In genomic region chr6:121117971-121118755, GRCm38 (mm10) we compare ENCODE assay signal across 19 mouse cellular contexts. TPM values are rescaled to one million over a fixed set of nuclear protein-coding genes. Genes with fewer than 3 reads are reported as not detected.
DNase-seq lines count a peak whose midpoint lies in the region; ATAC-seq and TF ChIP-seq lines count a peak whose summit lies in the region.
"Had no signal": no experiment of that assay in that cellular context is flagged by ENCODE, and none has a peak within 500 bp of the region (broad histone marks: within the 10 kb centered on the region; RNA-seq: fewer than 3 reads in every experiment).

No protein-coding gene starts in this region.

- H3K36me3 ChIP-seq in heart, embryonic 13.5 days = no peaks in the 10 kb centered on the region
- H3K36me3 ChIP-seq in heart, embryonic 11.5 days (ENCODE audit: control insufficient read depth, insufficient read depth, low read length) = no peaks in the 10 kb centered on the region
- H3K36me3 ChIP-seq in kidney, postnatal 0 days (ENCODE audit: insufficient read depth, low read length) = no peaks in the 10 kb centered on the region
- H3K36me3 ChIP-seq in heart, embryonic 10.5 days = no peaks in the 10 kb centered on the region
- H3K36me3 ChIP-seq: embryonic facial prominence, embryonic 13.5 days had no signal

- H3K27ac ChIP-seq in heart, embryonic 13.5 days (replicated peaks) = 0 out of 2 replicates have a peak overlapping the region, but pooled peaks have one; percentile 20
- no peak overlapping the region for H3K27ac ChIP-seq in heart, embryonic 11.5 days (ENCODE audit: low read depth, low read length)
- H3K27ac ChIP-seq in kidney, postnatal 0 days = no peak overlapping the region
- peak overlapping the region; percentile 55 for H3K27ac ChIP-seq in brown adipose tissue, adult 24 weeks (replicated peaks; ENCODE audit: low read depth, low read length)
- H3K27ac ChIP-seq in heart, embryonic 10.5 days = no peak overlapping the region
- H3K27ac ChIP-seq: embryonic facial prominence, embryonic 13.5 days; forebrain, embryonic 13.5 days; gastrocnemius, adult 2 months; hindbrain, embryonic 13.5 days; hindbrain, postnatal 0 days had no signal

- WGBS in heart, embryonic 13.5 days = 70% methylated on average over 15 of the region's 15 CpGs
- WGBS in heart, embryonic 11.5 days (ENCODE audit: insufficient replicate concordance) = 75% methylated on average over 15 of the region's 15 CpGs
- 48% methylated on average over 15 of the region's 15 CpGs for WGBS in kidney, postnatal 0 days
- WGBS in heart, embryonic 10.5 days = 81% methylated on average over 15 of the region's 15 CpGs

- H3K4me1 ChIP-seq in heart, embryonic 13.5 days = peaks cover 5% of the 10 kb centered on the region
- H3K4me1 ChIP-seq in heart, embryonic 11.5 days (ENCODE audit: control insufficient read depth, insufficient read depth, low read length) = no peaks in the 10 kb centered on the region; the same call in 1 of the 2 replicates
- no peaks in the 10 kb centered on the region for H3K4me1 ChIP-seq in kidney, postnatal 0 days (replicated peaks; ENCODE audit: insufficient read depth, low read length)
- peaks cover 12% of the 10 kb centered on the region for H3K4me1 ChIP-seq in brown adipose tissue, adult 24 weeks (ENCODE audit: control insufficient read depth, insufficient read depth, insufficient read length, low read length)
- H3K4me1 ChIP-seq in heart, embryonic 10.5 days = peaks cover 14% of the 10 kb centered on the region
- H3K4me1 ChIP-seq: embryonic facial prominence, embryonic 13.5 days; forebrain, embryonic 13.5 days; hindbrain, embryonic 13.5 days had no signal

- no peaks in the 10 kb centered on the region for H3K27me3 ChIP-seq in heart, embryonic 13.5 days (replicated peaks)
- no peaks in the 10 kb centered on the region for H3K27me3 ChIP-seq in heart, embryonic 11.5 days (ENCODE audit: control insufficient read depth, insufficient read depth, low read length)
- H3K27me3 ChIP-seq in kidney, postnatal 0 days (ENCODE audit: insufficient read depth, low read length) = no peaks in the 10 kb centered on the region
- no peaks in the 10 kb centered on the region for H3K27me3 ChIP-seq in heart, embryonic 10.5 days (ENCODE audit: insufficient read depth, poor library complexity, severe bottlenecking)
- H3K27me3 ChIP-seq: embryonic facial prominence, embryonic 13.5 days; forebrain, embryonic 13.5 days; hindbrain, embryonic 13.5 days had no signal

- DNase-seq in kidney, postnatal 0 days (ENCODE audit: low spot score) = peak; percentile 28
- no peak for DNase-seq in kidney, adult 8-10 months
- peak; percentile 95 for DNase-seq in gonadal fat pad, adult 2 months (ENCODE audit: low read depth)
- DNase-seq in heart, embryonic 10.5 days (ENCODE audit: low spot score) = no peak
- DNase-seq: cerebellum, adult 18-20 months; cerebellum, adult 9-11 months; cerebellum, postnatal 36 days; forebrain, postnatal 0 days; gastrocnemius, adult 2 months; gastrocnemius, postnatal 25 days; heart, adult 11 months; kidney, adult 11 months had no signal

- no peak for TF ChIP-seq CTCF in kidney, postnatal 0 days (IDR thresholded peaks at IDR 0.05; ENCODE audit: low read depth)

- ATAC-seq in heart, embryonic 13.5 days (ENCODE audit: extremely low read depth, insufficient number of reproducible peaks, low FRiP score, low TSS enrichment) = no peak
- ATAC-seq in heart, embryonic 11.5 days (replicated peaks; ENCODE audit: insufficient number of reproducible peaks, low FRiP score, low TSS enrichment) = no peak
- 0 out of 2 replicates have a peak, but pooled peaks have one; percentile 38 for ATAC-seq in kidney, postnatal 0 days (replicated peaks; ENCODE audit: low FRiP score, low read depth)
- ATAC-seq: forebrain, embryonic 13.5 days; forebrain, postnatal 0 days; hindbrain, postnatal 0 days had no signal

- no peak overlapping the region for H3K4me2 ChIP-seq in heart, embryonic 13.5 days
- H3K4me2 ChIP-seq in heart, embryonic 11.5 days = no peak overlapping the region
- H3K4me2 ChIP-seq in kidney, postnatal 0 days (ENCODE audit: low read length) = no peak overlapping the region
- H3K4me2 ChIP-seq: embryonic facial prominence, embryonic 13.5 days; forebrain, embryonic 13.5 days; hindbrain, embryonic 13.5 days had no signal

- H3K9ac ChIP-seq in heart, embryonic 13.5 days = no peak overlapping the region
- no peak overlapping the region for H3K9ac ChIP-seq in heart, embryonic 11.5 days (ENCODE audit: low read depth, low read length)
- H3K9ac ChIP-seq in kidney, postnatal 0 days (ENCODE audit: low read depth, low read length) = no peak overlapping the region
- H3K9ac ChIP-seq: embryonic facial prominence, embryonic 13.5 days; forebrain, embryonic 13.5 days; forebrain, postnatal 0 days; hindbrain, embryonic 13.5 days had no signal

- peaks cover 3% of the 10 kb centered on the region for H3K9me3 ChIP-seq in heart, embryonic 13.5 days
- H3K9me3 ChIP-seq in heart, embryonic 11.5 days (replicated peaks; ENCODE audit: control insufficient read depth, low read length) = no peaks in the 10 kb centered on the region
- H3K9me3 ChIP-seq in kidney, postnatal 0 days (replicated peaks; ENCODE audit: low read length) = no peaks in the 10 kb centered on the region
- H3K9me3 ChIP-seq in heart, embryonic 10.5 days = no peaks in the 10 kb centered on the region
- H3K9me3 ChIP-seq: embryonic facial prominence, embryonic 13.5 days; forebrain, embryonic 13.5 days; hindbrain, embryonic 13.5 days had no signal

- H3K4me3 ChIP-seq in heart, embryonic 13.5 days = no peak overlapping the region
- H3K4me3 ChIP-seq in heart, embryonic 11.5 days (ENCODE audit: low read depth, low read length) = no peak overlapping the region
- H3K4me3 ChIP-seq in kidney, postnatal 0 days (replicated peaks; ENCODE audit: low read depth, low read length) = no peak overlapping the region
- H3K4me3 ChIP-seq in brown adipose tissue, adult 24 weeks (ENCODE audit: insufficient read depth, low read depth, low read length) = no peak overlapping the region
- H3K4me3 ChIP-seq in heart, embryonic 10.5 days = no peak overlapping the region
- H3K4me3 ChIP-seq: embryonic facial prominence, embryonic 13.5 days; forebrain, embryonic 13.5 days; gastrocnemius, adult 2 months; hindbrain, embryonic 13.5 days had no signal

RNA-seq across cellular contexts. Expression of gene Mical3, which starts 12.6 kb away (rescaled TPM):
- polyA plus RNA-seq in heart, embryonic 13.5 days (2015; fragmentation: Nextera tagmentation; extraction: Ambion mirVana) = 28.2 and 29.2 TPM in 2 replicates
- 32.3 and 53.2 TPM in 2 replicates for polyA plus RNA-seq in heart, embryonic 11.5 days (2014; fragmentation: Nextera tagmentation; extraction: Ambion mirVana)
- 6.0 and 6.8 TPM in 2 replicates for polyA plus RNA-seq in kidney, postnatal 0 days (2015; fragmentation: Nextera tagmentation; extraction: Ambion mirVana)
- 33.3 and 42.4 TPM in 2 replicates for polyA plus RNA-seq in brown adipose tissue, adult 24 weeks (2012; ENCODE audit: insufficient read depth, insufficient read length, missing spikeins)
- polyA plus RNA-seq in gonadal fat pad, adult 2 months (2012; rRNA removed) = 41.7 and 42.2 TPM in 2 replicates
- polyA plus RNA-seq in heart, embryonic 10.5 days (2016; fragmentation: Nextera tagmentation; extraction: Ambion mirVana) = 25.8 and 37.3 TPM in 2 replicates

Comparison
In these comparisons a context has a peak if more than half of its experiments do, and no peak if none do; other contexts are left out.
1. H3K27ac ChIP-seq: peak in heart, embryonic 13.5 days (single experiment) and brown adipose tissue, adult 24 weeks (single experiment); none in heart, embryonic 11.5 days (single experiment), kidney, postnatal 0 days (single experiment) and heart, embryonic 10.5 days (single experiment).
2. DNase-seq: peak in kidney, postnatal 0 days (single experiment) and gonadal fat pad, adult 2 months (single experiment); none in kidney, adult 8-10 months (0 of 2) and heart, embryonic 10.5 days (single experiment).